Mouse (Mus musculus) kidney, adult 2 months (tissue): ENCODE measurements around the gene Gm525.

Experiments
- CTCF ChIP-seq: fragments of 200-500 bp; conservative IDR thresholded peaks from 2 replicates; pipeline ENCODE4 v1.5.1; 2011; ENCODE audit warnings: low read depth, mild to moderate bottlenecking, control low read depth, low read length, moderate library complexity, mixed read lengths; ENCODE audit not compliant: insufficient read depth, insufficient read length
- POLR2A ChIP-seq: fragments of 200-500 bp; IDR thresholded peaks from one replicate; pipeline ENCODE4 v1.6.1; 2011; ENCODE audit warnings: low read depth, low read length, control low read depth

DNA sequence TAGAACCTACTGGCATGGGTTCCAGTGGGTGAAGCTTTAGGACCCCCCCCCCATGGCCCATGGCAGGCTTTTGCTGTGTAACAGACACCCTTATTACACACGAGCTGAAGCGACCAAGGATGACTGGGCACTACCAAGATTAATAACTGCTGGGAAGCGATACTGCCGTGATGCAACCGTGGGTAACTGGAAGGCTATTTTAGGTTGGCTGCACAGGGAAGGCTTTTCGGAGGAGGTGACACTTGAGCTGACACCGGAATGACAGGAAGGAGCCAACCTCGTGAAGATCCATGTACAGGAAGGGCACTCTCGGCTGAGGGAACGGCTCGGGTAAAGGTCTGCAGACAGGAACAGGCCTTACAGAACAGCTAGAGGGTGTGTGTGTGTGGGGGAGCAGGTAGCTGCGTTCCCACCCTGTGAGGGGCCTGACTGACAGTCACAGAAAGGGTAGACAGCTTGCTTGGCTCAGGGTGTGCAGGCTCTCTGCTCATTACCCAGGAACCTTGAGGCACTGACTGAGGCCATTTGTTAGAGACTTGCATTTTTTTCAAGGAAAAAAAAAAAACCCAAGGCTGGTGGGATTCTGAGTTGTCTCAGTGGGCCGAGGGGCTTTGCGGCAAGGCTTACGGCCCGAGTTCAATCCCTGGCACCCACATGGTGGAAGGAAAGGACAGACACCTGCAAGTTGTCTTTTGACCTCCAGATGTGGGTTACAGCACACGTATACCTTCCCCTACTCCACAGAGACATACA, 24.6 kb downstream of the Gm525 start:
- TF ChIP-seq CTCF: no peak
- TF ChIP-seq POLR2A: no peak
